Mouse (Mus musculus) lung, postnatal 10 days (tissue): ENCODE measurements around the gene Ace.
"Not testable (repeated sequence)": the region's sequence is repeated elsewhere in the genome, so short reads cannot be mapped to it uniquely, and the experiment has no call there.

ENCODE experiments used
- DNase-seq: peaks from one replicate; pipeline ENCODE4 v3.0.0; 2021

Gene Ace

DNA sequence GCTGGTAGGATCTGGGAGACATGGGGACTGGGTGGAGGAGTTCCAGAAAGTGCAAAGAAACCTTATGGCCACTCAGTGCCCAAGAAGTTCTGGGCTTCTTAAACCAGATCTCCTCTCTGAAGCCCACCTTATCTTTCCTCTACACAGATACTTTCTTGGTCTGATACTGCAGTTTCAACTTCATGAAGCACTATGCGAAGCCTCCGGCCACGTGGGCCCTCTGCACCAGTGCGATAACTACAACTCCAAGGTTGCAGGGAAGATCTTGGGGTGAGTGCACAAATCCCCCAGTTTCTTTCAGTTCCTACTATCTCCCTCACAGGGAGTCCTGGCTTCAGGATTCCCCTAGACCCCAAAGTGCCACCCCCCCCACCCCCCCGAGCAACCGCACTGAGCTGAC is 32.3 kb downstream of the Ace start:
- no peak for DNase-seq

DNA sequence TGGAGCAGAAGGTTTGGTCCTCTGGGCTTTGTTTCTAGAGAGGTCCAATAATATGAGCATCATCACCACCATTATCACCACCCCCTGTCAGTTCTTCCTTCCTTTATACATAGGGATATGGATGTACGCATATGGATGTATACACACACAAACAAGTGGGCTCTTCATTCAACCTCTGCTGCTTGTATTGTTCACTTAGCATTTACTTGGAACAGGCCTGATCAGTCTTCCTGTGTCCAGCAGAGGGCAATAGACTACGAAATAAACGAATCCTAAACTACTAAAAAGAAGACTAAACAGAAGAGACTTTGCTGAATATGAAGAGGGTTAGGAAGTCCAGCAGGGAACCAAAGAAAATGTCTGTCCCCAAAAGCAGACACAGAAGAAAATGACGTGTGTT is 34.0 kb downstream of the Ace start:
- DNase-seq, result peak; percentile 44

DNA sequence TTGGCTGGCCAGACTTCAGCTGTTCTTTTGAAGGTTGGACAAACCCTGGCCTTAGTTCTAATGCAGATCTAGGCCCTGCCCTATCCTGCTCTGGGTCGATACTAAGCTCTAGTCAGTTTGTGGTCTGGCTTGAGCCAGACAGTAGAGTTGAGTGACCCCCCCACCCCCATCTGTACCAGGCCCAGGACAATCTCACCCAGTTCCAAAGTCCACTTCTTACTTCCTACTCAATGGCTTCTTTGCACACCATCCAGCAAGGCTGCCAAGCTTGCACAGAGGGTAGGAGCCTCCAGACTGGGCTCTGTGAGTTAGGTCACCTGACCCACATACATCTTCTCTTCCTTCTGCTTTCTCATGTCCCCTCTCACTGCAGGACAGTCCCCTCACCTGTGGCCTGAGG is 36.8 kb downstream of the Ace start:
- no peak for DNase-seq

GRCm38 (mm10) chr11:106005970-106006369 is 38.2 kb downstream of the Ace start:
- DNase-seq, result no peak

GRCm38 (mm10) chr11:106007821-106008220 is 40.1 kb downstream of the Ace start, which contains the start of gene Kcnh6:
Gene Kcnh6 (plus strand): TSS chr11:106008124.
- DNase-seq, result peak; percentile 87

- no peak for DNase-seq
These were observed 45.0 kb downstream of the Ace start for GRCm38 (mm10) chr11:106012711-106013110.

GRCm38 (mm10) chr11:106013556-106014225 is 45.9 kb downstream of the Ace start:
- peak; percentile 69 for DNase-seq

DNA sequence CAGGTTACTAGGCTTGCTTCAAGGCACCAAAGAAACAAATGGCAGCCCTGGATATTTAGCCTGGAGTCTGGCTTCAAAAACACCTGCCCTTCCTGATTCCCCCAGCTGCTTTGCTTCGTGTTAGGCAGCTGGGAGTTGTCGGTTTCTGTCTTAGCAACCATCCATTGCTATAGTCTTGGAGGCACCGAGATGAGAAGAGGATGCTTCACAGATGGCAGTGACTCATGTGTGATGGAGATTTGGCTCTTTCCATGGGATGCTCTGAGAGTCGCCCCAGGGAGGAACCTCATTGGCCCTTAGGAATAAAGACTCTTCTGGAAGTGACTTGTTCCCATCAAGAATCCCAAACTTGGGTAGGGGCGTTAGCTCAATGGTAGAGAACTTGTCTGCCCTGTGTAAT is 48.7 kb downstream of the Ace start:
- DNase-seq, result no peak

DNA sequence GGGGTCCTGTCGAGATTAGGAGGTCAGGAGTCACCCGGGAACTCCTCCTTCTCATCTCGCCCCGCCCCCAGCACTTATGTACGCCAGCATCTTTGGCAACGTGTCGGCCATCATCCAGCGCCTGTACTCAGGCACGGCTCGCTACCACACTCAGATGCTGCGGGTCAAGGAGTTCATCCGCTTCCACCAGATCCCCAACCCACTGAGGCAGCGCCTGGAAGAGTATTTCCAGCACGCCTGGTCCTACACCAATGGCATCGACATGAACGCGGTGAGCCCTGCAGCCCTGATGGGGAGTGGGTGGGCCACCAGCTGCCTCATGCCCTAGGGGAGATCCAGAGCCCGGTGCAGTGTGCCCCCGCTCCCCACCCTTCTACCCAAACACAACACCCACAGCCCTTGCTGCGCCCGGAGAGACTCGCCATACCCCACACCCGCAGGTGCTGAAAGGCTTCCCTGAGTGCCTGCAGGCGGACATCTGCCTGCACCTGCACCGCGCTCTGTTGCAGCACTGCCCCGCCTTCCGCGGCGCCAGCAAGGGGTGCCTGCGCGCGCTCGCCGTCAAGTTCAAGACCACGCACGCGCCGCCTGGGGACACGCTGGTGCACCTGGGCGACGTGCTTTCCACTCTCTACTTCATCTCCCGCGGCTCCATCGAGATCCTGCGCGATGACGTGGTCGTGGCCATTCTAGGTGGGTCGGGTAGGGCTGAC is 52.5 kb downstream of the Ace start:
- no peak for DNase-seq

DNA sequence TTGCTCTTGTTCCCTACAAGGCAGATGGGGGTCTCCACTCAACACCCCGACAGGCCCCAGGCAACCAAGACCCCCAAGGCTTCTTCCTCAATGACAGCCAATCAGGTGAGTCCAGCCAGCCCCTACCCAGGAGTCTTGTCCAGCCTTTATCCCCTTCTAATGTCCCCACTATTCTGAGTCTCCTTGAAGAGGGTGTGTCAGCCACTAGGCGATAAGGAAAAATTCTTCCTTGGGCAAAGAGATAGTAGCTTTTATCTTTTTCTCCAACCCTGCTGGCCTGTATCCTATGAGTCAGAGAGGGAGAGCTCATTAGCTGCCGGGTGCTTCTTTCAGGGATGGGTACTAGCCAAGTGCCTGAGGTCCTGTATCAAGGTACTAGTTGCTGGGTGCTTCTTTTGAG is 58.0 kb downstream of the Ace start:
- DNase-seq, result no peak

- DNase-seq, result peak; percentile 70
These were observed 58.9 kb downstream of the Ace start for GRCm38 (mm10) chr11:106026465-106027151.

GRCm38 (mm10) chr11:106027607-106028006 is 59.9 kb downstream of the Ace start:
- DNase-seq, result no peak

GRCm38 (mm10) chr11:106032074-106032473 is 64.3 kb downstream of the Ace start:
- DNase-seq, result not testable (repeated sequence)

DNA sequence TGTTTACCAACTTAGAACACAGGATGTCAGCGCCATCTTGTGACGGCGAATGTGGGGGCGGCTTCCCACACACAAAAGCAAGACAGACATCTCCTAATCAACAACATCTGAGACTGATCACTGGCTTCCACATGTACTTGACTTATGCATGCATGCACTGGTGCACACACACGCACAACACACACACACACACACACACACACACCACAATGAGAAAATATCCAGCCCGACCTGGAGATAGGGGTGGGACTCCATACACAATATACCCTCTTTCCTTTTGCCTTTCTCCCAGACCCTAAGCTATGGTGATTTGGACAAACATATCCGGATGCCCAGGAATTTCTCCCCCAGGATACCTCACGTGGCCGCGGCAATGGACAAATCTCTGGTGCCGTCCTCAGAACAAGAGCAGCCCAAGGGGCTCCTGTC is 65.8 kb downstream of the Ace start:
- DNase-seq, result peak; percentile 53

- no peak for DNase-seq
These were observed 67.2 kb downstream of the Ace start for GRCm38 (mm10) chr11:106034986-106035385.

GRCm38 (mm10) chr11:106036548-106037417 is 69.0 kb downstream of the Ace start, which contains the start of gene Dcaf7:
Gene Dcaf7 (plus strand): TSS chr11:106036872.
- peak; percentile 98 for DNase-seq

DNA sequence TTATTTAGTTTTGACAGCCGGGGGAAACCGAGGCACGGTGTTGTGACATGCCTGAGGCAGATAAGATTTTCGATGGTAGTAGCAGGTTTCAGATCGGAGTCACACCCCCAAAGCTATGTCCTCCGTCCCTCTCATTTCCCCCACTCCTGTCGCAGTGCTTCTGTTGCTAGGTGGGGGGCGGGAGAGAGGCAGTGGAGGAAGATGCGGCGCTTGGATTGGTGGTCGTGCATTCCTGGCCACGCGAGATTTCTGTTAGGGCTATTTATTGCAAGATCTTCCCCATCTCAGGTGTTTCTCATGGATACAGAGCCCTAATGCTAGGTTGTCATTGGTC is 69.6 kb downstream of the Ace start:
- DNase-seq, result peak; percentile 70
